Mouse (Mus musculus): Measurements from ENCODE around the gene Lrrc20.
A peak's percentile ranks its signal among the peaks of the same experiment; 100 is the strongest.

Gene Lrrc20

DNA sequence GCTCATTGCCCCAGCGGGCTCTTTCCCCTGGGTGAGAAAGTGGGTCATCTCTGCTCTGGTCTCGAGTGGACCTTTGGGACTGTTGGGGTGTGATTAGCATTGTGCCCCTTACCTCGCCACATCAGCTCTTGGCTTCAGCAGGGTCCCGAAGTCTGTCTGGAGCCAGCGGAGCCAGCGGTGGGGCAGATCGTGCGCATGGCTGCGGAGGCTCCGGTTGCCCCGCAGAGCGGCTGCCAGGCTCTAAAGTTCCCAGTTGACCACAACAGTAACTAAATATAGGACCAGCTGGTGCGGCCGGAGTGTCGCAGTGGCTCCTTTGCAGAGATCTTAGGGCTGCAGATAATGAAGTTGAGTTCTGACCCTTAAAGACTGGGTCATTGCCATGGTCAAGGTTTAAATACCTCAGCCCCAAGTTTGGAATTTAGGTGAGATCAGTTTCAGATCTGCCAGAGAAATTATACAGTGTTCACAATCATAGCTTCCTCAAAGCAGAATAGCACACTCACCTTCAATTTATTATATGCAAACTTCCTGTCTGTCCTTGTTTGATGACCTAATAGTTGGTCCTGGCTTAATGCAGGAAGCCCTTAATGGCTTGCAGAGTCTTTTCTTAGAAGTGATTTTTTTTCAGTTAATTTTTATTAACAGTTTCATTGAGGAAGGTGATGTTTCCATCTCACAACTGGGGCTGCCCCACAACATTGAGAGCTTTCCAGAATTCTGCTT lies 1.0 kb downstream of the Lrrc20 start:
- no peak for DNase-seq

DNA sequence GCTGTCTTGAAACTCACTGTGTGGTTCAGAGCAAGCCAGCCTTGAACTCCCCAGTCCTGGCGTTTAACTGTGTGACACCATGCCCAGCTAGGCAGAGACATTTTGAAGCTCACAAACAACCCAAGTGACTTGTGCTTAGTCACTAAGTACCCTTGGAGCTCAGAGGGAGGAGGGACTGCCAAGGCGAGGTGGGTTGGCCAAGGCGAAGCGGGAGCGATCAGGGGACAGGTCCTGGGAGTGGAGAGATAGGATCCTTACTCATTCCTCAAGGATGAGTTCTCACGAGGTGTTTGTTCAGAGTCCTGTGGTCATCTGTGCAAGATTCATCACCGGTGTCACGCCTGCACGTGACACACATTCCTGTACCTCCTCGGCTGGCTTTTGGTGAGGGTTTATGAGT lies 3.9 kb downstream of the Lrrc20 start:
- DNase-seq, result no peak

DNA sequence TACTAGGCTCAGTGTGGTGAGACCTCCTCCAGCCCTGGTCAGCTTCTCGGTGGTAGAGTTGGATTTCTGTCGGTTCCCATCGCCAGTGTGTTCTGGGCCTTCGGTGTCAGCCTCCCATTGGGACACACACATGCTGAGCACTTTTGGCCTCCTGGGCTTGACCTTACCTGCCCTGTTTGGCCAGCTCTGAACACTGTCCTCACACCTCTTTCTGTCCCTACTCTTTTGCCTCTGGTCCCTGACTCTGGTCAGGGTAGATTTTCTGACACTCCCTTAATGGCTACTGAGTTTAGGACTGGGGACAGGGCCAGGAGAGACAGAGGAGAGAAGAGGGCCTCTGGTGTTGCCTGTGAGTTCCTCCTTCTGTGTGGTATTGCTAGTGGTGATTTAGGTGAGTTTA lies 4.3 kb downstream of the Lrrc20 start:
- no peak for DNase-seq

DNA sequence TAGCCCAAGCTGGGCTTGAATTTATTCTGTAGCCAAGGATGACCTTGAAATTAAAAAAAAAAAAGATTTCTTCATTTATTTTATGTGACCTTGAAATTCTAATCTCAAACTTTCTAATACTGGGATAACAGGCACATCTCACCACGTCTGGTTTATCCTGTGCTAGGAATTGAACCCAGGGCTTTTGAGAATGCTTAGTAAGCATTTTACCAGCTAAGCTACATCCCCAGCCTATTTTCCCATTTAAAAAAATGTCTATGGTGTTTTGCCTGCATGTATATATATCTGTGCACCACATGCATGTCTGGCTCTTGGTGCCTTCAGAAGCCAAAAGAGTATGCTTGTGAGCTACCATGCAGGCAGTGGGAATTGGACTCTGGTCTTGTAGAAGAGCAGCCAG lies 4.9 kb downstream of the Lrrc20 start:
- DNase-seq, result no peak

DNA sequence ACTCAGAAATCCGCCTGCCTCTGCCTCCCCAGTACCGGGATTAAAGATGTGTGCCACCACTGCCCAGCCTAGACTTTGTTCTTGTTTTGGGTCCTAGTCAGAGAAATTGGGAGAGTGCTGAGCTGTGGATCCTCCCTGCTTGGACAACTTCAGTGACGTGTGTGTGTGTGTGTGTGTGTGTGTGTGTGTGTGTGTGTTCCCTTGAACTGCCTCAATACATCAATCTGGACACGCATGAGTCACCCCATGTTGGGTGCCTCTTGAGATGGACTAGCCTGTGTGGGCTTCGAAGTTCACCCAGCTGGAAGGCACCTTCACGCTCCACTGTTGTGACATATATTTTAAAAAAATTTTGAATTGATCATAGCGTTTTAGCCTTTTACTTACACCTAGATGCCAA lies 7.2 kb downstream of the Lrrc20 start:
- DNase-seq, result no peak

DNA sequence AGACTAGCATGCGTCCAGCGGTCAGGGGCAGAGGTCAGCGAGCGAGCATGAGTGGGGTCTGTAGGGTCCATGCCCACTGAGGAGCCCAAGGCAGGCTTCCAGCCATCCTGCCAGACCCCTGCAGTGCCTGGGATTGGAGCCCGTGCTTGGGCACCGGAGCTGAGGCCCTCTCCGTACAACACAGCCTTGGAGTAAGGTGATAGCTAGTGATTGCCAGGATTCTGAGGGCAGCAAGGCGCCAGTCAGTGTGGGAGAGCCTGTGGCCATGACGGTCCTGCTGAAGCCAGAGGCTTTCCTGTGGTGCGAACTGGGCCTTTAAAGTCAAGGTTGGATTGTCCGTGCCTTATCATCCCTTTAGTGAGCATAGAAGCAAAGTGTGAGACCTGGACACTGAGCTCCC lies 9.2 kb downstream of the Lrrc20 start:
- DNase-seq, result no peak

DNA sequence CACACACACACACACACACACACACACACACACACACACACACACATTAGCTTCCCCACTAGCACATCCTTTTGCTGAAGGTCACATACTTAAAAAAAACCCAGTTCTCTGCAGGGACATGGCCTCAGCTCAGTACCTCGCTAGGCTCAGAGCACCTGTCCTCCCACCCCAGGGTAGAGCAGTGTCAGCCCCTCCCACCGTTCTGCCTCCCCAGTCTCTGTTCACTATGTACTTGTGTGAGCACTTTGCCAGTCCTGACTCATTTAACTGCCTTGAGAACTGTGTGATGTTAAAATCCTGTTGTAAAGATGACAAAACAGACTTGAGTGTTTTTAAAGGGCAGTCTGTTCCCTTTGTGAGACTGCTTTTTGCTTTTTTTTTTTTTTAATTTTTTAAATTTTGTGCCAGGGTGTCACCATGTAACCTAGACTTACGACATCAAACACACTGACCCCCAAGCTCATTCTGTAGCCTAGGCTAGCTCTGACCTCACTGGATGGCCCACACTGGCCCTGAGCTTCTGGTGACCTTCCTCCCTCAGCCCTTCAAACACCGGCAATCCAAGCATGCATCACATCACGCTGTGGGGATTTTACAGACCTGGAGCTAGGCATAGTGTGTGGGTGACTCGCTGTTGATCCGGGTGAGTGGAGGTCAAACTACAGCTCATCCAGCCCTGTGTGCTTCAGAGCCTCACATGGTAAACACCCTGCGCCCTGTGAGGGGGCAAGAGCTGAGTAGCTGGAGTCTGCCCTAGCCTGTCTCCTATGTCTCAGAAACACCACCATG lies 11.1 kb downstream of the Lrrc20 start:
- no peak for DNase-seq

DNA sequence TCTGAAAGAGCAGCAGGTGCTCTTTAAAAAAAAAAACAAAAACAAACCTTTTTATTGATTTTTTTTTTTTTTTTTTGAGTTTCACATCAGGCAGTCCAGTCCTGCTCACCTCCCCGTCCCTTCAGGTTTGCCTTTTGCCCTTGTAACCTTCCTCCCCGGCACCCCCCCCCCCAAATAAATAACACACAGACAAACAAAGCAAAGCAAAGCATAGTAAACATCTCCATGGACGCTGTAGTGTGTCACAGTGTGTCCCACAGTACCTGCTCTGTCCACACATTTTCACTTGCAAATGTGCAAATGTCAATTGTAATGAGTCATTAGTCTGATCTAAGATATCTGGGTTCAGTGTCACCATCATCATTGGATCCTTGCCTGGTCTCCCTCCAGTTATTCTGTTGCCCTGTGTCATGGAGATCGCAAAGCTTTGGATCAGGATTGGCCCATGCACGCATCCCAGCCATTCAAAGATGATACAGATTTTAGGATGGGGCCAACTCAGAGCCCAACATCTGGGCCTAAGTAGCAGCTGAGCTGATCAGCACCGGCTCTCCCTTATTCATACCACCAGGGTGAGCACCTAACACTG lies 13.0 kb downstream of the Lrrc20 start:
- DNase-seq, result no peak

DNA sequence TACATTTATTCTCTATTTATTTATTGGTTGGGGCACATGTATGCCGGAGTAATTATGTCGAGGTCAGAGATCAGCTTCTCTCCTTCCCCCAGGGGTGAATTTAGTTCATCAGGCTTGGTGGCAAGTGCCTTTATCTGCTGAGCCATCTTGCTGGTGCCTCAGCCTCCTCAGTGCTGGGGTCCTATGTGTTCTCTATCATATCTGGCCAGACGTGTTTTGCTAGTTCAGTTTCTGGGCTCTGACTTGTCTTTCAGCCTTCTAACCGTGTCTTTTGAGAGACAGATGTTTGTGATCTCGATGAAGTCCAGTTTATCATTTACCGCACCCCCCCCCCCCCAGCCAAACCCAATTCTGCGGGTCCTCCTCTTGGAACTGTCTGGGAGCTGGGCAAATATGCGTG lies 16.0 kb downstream of the Lrrc20 start:
- DNase-seq, result no peak

DNA sequence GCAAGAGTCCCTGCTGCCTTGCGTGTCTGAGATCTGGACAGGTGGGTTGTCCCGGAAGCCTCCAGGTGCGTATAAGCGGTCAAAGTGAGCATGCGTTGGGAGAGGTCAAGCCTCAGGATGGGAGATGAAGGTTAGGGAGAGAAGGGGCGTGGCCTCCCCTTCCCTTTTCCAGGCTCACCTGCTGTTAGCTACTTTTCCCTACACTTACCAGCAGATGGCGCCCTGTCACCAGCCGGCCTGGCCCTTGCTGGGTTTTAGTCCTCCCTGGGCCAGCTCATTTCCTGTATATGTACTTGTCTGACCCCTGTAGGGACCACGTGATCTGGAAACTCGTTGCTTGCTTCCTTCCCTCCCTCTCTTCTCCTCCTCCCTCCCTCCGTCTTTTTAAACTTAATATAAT lies 16.4 kb downstream of the Lrrc20 start:
- DNase-seq, result peak; percentile 89

DNA sequence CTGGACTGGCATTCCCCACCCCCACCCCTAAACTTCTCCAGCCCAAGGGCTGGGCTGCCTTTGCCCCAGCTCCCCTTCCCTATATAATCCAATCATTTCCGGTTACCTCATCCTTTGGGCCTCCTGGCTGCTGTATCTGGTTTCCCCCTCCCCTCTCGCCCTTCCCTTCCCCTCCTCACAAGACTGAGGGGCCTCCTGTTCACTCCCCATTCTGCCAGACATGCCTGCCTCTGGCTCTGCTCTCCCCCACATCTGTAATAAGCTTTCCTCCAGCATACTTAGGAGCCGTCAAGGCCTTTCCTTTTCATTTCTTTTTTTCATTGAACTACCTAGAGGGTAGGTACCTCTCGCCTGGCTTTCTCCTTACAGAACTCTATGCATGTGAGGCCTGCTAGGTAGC lies 19.9 kb downstream of the Lrrc20 start:
- DNase-seq, result no peak

DNA sequence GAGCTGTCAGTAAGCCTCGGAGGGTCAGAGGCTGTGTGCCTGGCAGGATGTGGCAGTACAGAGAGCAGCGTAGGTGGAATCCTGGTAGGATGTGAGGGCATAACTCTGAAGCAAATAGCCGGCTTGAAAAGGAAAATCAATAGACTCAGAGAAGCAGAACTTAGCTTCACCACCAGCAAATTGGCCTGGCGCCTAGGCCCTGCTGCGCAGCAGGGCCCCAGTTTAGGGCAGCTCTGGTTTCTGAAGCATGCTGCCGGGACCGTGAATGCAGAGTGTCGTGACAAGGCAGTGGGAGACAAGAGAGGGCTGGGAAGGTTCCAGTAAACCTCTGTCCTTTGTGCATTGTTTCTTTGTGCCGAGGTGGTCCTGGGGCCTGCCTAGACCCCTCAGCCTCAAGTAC lies 20.6 kb downstream of the Lrrc20 start:
- DNase-seq, result no peak

DNA sequence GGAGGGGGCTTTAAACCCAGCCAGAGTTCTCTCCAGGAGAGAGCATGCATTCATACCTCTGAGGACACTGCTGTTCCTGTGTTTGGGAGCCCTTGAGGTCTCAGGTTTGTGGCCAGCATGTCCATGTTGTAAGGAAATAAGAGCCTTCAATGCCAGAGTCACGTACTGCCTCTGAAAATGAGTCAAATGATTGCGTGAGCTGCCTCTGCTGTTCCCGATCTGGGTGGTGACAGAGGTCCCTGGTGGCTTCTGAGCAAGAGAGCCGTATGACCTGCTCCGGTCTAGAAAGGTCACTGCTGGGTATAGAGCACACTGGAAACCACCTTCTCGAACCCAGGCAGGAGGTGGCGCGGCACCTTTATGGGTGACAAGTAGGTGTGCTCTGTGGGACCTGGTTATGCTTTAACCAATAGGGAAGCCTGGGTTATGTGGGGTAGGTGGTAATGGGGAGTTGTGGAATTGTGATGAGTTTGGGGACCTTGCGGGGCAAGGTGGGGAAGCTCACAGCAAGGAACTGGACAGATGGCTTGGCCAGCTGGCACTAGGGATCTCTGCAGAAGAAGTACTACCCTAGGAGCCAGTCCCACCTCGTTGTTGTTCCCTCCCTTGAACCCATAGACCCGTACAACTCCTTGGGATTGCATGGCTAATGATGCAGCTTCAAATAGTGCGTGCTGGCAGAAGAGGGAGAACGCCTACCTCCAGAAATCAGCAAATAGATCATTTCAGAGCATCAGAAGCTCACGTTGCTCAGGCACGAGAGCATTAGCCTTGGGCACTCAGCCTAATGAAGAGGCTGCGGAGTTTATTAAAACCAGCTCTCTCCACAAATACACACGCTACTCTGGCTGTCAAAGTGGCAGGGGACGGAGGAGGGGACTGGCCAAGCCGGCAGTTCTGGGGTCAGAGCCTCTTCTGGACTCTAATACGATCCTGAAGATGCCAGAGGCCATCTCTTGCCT lies 24.2 kb downstream of the Lrrc20 start:
- DNase-seq, result no peak

DNA sequence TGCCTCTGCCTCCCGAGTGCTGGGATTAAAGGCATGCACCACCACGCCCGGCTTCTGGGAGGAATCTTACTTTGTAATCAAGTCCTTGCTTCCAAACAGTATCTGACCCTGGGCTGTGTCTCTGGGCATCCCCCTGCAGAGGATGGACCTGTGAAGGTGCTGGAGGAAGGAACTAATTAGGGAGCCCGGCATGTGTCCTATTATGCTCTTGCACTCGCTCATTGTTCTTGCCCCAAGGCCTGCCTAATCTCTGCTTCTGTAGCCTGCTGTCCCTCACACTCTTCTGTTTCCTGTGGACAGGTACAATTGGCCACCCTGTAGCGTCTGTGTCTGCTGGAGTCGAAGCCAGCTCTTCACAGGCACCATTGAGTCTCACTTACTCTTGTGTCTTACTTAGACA lies 25.2 kb downstream of the Lrrc20 start:
- DNase-seq, result no peak

DNA sequence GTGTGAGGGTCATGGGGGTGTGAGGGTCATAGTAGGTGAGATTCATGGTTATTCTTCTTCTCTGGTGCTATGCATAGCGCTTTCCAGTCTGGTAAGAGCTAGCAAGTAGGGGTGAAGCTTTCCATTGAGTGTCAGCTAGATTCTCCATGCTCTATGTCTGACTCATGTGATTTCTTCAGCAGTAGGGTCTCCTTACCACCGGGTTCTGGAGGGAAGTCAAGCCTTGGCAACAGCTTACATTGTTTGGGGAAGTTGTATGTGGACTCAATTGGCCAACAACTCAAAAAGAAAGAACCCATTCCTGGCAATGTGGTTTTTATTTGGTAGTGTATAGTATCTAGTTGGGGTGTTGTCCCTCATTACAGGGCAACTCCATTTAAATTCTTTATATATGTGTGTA lies 28.5 kb downstream of the Lrrc20 start:
- DNase-seq, result no peak

DNA sequence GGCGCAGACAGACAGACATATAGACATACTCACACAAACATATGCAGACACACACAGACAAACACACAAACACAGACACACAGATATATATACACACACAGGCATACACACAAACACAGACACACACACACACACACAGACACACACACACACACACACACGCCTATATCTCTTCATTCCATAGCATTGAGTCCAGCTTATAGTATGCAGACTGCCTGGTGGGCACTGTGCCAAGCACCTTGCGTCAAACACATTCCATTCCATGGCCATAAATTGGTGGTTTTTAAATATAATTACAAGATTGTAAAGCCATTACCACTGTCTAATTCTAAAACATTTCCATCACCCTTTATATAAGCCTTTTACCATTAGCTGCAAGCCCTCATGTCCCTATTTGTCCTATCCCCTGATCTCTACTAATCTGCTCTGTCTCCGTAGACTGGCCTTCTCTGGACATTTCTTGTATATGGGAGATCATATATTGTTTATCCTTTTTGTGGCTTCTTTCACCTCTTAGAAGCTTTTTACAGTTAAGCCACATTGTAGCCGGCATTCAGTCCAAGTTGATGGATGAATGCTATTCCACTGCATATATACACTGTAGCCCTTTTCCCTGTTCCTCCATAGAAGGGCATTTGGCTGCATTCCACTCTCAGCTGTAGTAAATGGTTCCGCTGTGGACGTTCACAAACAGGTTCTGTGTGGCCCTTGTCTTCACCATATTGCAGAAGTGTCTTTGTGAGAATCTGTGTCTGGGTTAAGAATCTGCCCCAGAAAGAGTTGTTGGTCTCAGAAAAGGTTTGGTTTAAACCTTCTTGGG lies 31.0 kb downstream of the Lrrc20 start:
- DNase-seq, result no peak

DNA sequence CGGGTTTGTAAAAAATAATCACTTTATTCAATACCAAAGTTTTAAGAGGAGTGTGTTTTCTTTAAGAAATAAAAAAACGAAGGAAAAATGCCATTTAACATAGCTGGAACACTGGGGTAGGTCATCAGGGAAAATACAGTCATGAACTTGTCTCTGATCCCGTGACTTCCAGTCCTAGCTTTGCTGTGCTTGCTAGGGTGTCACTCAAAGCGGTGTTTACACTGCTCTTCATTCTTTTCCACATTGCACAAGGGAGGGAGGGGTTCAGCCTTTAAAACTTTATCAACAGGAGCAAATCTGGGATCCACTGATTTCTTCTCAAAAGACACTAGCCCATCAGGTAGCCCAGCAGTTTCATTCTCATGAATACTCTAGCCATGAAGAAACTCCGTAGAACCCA lies 34.3 kb downstream of the Lrrc20 start:
- DNase-seq, result no peak

DNA sequence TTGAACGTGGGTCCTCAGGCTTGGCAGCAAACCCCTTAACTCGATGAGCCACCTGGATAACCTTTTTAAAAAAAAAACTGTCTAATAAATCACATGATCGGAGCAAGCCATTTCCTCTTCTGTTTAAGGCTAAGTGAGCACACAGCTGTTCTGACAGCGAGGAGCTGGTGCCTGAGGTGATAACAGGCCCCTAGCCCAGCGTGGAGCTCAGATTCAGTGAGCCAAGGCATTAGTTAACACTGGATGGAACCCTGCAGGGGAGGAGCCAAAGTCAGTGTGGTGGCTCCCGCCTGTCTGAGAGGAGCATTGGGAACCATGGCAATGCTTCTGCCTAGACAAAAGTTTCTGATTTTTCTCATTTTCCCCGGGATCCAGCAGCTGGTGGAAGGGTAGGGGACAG lies 35.2 kb downstream of the Lrrc20 start:
- no peak for DNase-seq

DNA sequence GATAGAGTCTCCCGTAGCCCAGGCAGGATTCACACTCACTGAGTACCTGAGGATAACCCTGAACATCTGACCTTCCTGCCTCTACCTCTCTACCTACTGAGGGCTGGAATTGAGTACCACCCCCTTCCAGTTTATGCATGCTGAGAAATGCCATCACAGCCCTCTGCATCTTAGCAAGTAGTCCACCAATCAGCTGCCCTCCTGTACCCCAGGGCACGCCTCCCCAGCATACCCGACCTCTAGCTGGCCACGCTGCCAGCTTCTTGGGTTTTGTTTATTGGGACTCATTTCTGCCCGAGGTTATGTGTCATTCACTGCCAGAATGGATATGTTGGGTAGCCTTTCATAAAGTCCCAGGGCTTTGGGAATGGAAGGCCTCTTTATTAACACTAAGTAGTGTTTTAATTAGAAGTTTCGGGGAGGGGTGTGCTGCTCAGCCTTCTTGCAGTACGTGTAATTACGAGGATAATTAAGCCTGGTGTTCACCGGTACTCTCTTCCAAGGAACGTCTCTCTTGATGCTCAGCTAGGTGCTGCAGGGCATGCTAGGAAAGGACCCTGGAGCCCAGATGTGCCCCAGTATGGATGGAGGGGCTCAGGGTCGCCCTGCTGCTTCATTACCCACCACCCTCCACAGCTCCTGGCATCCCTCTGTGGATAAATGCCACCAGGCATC lies 36.8 kb downstream of the Lrrc20 start:
- no peak for DNase-seq

DNA sequence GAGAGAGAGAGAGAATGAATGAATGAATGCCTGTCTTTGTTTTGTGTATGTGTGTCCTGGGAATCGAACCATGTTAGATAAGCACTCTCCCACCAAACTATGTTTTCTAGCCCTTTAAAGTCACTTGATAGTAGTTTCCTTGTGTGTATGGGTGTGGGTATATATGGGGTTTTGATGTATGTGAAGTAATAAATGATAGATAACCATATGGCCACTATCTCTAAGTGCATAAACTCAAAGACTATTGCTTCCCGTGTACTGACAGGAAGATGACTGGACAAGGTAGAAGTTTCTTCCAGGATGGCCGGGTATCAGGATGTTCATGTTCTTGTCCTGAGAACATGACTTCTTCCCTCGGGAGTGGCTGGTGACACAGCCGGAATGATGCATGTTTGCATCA lies 41.3 kb downstream of the Lrrc20 start:
- DNase-seq, result no peak

DNA sequence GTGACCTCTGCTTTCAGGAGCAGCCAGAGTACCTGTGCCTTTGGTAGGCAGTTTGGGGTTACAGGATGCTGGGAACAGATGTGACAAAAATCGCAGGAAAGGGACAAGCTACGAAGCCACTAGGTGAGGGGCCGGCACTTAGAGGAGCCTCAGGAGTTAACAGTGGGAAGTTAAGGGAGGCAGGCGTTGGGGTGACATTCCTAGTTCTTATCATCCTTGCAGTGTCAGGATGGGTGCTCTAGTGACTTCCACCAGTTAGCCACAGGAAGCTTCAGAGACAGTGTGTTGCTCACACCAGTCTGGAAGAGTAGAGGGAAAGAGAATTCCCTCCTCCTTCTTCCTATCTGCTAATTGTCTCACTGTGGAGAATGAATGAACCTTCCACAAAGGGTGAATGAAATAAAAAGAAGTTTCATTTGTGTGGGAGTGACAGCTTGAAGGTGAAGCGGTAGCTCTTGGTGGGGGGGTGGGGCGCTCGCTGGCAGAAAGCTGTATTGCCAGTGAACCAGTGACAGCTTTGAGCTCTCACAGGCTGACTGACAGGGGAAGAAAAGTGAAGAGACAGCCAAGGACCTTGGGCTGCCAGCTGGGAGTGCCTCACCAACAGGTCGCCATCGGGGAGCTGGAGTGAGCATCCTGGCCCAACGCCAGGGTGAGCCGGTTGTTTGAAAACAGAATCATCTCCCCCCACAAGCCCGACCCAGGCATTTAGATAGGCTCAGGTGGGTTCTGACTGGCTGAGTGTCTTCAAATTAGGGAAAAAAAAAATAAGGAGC lies 41.9 kb downstream of the Lrrc20 start:
- peak; percentile 18 for DNase-seq
